Mouse (Mus musculus) lung, postnatal 0 days (tissue): ENCODE measurements around the gene Sorcs3.

Source experiments
- CTCF ChIP-seq: IDR thresholded peaks from 2 replicates; pipeline ENCODE4 v1.5.1; 2016; ENCODE audit warnings: antibody characterized with exemption, mild to moderate bottlenecking
- EP300 ChIP-seq: IDR thresholded peaks from 2 replicates; pipeline ENCODE4 v1.6.1; 2016; ENCODE audit warnings: antibody characterized with exemption, mild to moderate bottlenecking, control low read depth

GRCm38 (mm10) chr19:48298384-48298783 lies 92.6 kb downstream of the Sorcs3 start:
- TF ChIP-seq CTCF (no peak), EP300 (no peak)
